Mouse (Mus musculus): ENCODE measurements around the gene Kmt2e.
A peak's percentile ranks its signal among the peaks of the same experiment; 100 is the strongest.
"Not testable (repeated sequence)": the region's sequence is repeated elsewhere in the genome, so short reads cannot be mapped to it uniquely, and the experiment has no call there.

Kmt2e gene

DNA sequence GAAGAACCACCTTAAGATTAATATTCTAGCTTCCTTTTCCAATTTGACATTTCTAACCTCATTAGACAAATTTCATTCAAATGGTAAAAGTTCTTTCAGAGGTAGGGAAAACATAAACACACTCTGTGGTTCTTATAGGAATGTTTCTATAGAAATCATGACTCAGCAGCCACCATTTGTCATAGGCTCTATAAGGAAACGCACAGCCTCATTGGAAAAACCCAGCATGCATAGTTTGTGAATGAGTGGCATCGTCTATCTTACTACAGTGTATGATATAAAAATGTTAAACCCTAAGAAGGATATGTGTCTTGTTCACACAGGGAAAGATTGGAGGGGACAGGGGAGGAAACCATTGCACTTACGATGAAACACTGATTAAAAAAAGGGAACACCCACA lies 71.3 kb downstream of the Kmt2e start:
- no peak for DNase-seq

- DNase-seq = no peak
Observed at GRCm38 (mm10) chr5:23507210-23507609, 73.0 kb downstream of the Kmt2e start.

DNA sequence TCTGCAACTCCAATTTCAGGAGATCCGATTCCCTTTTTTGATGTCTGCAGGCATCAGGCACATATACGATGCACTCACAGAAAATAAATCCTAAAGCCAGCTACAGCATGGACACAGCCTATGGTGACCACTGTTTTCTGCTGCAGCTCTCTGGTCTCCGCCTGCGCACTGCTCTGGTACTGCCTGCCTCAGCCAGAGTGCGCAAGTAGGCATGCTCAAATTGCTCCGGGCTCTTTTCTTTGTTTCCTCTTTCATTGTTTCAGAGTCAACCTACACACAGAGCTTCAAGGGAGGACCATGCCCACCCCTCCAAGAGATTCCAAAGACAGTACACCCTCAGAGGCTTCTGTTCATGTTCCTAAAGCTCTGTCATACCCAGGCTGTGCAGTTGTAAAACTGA lies 74.4 kb downstream of the Kmt2e start:
- no peak for DNase-seq

GRCm38 (mm10) chr5:23511456-23511855 lies 77.2 kb downstream of the Kmt2e start:
- DNase-seq = no peak

DNA sequence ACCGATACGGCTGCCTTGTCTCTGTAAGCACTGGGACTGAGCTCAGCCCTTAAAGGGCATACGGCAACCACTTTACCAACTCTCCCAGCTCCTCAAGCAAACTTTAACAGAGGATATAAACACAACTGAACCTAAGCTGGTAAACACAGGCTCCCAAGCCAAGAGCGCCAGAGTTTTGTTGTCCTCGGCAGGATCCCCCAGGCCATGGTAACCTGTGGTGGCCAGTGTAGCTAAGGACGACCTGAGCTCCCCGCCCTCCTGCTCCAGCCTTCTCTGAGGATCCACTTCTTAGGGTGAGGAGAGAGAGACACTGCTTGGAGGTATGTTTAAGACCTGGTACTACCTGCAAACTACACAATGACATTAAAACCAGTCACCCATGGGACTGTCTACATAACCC lies 78.3 kb downstream of the Kmt2e start:
- no peak for DNase-seq

DNA sequence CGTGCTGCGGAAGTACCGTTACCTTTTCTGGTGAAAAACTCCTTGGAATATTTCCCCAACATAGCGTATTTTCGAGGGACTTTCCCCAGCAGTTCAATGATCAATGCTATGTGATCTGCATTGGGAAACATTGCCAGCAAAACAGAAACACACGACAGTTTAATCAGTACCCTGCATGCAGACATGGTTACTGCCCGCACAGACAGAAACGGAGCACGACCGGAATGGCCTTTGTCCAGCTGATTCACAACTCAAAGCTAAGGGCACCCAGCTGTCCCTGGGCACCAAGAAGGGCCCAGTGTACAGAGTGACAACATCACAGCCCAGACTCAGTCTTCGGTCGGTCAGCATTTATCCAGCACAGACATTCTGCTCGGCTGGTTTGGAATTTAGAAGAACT lies 79.2 kb downstream of the Kmt2e start:
- DNase-seq = peak; percentile 51

DNA sequence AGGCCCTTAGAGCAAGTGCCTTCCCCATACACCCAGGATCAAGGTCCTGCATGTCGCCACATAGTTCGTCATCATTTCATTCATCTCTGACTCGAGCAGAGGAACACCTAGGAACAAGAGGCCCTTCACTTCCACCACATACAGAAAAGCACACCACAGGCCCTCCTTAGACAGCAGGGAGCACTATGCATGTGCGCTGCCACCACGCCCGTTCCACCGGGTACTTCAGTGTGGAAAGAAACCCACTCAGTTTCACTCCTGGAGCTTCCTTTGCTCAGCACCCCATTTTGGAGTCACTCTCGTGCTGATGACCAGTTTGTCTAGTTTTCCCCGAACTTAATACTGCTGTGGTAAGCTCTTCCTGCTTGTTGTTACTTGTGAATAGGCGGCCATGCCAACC lies 80.8 kb downstream of the Kmt2e start:
- DNase-seq = no peak

GRCm38 (mm10) chr5:23516962-23517361 lies 82.7 kb downstream of the Kmt2e start:
- DNase-seq = no peak

DNA sequence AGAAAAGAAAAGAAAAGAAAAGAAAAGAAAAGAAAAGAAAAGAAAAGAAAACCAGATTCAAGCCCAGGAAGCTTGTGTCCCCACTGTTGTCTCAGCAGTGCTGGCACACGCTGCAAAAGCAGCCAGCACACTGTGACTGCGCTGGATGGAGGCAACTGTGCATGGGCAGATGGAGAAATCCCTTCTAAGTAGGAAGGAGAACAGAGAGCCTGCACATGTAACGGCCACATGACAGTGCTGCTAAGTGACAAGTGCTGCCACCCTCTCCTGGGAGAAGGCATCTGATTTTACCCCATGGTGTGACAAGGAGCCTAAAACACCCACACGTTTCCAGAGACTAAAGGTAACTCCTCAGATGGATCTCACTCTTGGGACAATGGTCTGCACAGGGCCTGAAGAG lies 83.6 kb downstream of the Kmt2e start:
- DNase-seq = no peak

GRCm38 (mm10) chr5:23518673-23519072 lies 84.4 kb downstream of the Kmt2e start:
- DNase-seq = peak; percentile 53

GRCm38 (mm10) chr5:23519679-23520078 lies 85.4 kb downstream of the Kmt2e start:
- no peak for DNase-seq

- no peak for DNase-seq
Observed at GRCm38 (mm10) chr5:23521645-23522044, 87.4 kb downstream of the Kmt2e start.

DNA sequence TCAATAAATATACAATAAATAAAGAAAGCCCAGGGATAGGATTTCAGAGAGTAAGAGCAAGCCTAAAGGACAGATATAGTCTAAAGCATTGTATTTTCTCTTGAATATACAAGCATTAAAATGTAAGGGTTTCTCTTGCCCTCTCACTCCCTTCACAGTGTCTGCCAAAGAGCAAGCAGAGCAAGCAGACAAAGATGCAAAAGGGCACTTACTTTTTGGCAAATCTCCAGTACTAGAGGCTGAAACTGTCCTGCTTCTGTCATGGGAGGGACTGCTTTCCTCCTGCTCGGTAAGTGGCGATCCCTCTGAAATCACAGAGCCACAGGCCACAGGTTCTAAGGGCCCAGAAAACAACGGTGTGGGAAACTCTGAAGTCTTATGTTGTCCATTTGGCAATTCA lies 89.7 kb downstream of the Kmt2e start:
- peak; percentile 23 for DNase-seq

GRCm38 (mm10) chr5:23524621-23525020 lies 90.4 kb downstream of the Kmt2e start:
- no peak for DNase-seq

DNA sequence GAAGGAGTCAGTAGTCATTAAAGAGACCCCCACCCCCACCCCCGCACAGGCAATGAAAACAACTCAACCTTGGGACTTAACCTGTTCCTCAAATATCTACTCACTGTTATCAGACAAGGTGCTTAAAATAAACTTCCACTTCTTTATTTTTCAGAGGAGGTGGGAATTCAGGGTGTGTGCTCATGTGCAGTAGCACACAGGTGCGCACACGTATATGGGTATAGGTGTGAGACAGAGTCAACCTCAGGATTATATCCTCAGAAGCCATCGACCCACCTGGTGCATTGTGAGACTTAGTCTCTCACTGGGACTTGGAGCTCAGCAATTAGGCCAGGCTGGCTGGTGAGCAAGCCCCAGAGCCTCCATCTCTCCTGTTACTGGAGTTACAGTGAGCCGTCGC lies 96.9 kb downstream of the Kmt2e start:
- DNase-seq = no peak

DNA sequence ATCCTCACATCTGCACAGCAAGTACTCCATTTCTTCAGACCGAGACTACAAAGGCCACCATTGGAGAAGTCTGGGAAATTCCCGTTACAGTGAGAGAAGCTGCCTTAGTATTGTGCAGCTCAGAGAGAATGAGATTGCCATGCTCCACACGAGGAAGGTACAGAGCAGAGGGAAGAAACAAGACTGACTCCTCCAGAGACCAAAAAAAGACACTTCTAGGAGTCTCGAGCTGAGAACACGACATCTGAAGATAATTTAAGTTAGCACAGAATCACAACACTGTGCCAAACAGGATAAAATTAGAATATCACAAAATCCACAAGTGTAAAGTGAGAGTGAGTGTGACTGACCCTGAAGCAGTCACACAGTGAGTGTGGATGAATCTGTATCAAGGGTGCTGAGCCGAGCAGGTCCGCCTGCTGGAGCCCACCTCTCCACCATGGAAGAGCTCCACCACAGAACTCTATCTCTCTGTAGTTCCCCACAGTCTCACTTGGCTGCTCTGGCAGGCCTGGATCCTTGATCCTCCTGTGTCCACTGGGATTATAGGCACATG lies 97.4 kb downstream of the Kmt2e start:
- DNase-seq = no peak

DNA sequence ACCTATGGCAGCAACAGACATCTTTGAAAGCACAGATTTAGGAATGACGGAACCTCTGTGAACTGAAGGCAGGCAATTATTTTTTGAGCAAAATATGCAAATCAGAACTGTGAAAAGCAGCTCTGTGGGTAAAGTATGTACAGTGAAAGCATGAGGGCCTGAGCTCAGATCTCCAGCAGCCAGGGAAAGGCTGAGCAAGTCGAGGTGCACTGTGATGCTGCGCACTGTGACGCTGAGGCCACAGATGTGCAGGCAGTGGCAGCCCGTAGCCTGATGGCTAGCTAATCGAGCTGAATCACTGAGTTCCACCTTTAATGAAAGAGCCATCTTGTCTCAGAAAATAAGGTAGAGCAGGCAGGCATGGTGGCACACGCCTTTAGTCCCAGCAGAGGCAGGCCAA lies 101.5 kb downstream of the Kmt2e start:
- no peak for DNase-seq

DNA sequence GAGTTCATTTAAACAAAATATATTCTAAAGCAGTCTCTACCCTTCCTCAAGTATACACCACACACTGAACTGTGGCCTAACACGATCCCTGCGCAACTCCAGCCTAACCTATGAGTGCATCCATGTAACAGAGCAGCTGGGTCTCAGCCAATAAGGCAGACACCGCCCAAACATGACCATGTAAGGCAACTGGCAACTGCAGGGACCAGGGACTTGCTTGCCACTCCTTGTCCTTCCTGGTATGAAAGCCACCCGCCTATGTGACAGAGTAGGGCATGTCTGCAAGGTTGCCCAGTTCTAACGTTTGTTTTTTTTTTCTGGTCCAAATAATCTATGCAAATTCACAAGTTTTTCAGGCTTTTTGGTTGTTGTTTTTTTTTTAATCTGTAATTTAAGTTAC lies 117.4 kb downstream of the Kmt2e start:
- no peak for DNase-seq

DNA sequence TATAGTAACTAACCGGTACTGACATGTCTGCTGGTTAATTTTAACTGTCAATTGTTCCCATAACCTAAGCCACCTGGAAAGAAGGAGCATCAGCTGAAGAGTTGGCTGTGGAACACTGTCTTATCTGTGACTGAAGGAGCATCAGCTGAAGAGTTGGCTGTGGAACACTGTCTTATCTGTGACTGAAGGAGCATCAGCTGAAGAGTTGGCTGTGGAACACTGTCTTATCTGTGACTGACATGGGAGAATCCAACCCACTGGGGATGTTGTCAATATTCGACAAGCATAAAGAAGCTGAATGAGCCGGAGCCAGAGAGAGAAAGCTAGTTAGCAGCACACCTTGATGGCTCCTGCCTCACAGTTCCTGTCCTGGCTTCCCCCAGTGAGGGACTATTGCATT lies 119.1 kb downstream of the Kmt2e start:
- not testable (repeated sequence) for DNase-seq

All from kidney, postnatal 14 days (tissue).